Mouse (Mus musculus): ENCODE results near the gene Scgb2b24. TPM values are rescaled to one million over a fixed set of nuclear protein-coding genes. Genes with fewer than 3 reads are reported as not detected.

Gene Scgb2b24
- total RNA-seq (2021): not detected

- DNase-seq (ENCODE audit: low spot score in 2 of 2): no peak
- intact Hi-C loops (cut with DNase I): no loop called here
Measured at GRCm38 (mm10) chr7:33739212-33739611, at the start of gene Scgb2b24. Gene Scgb2b24 (minus strand): TSS chr7:33739312.

DNA sequence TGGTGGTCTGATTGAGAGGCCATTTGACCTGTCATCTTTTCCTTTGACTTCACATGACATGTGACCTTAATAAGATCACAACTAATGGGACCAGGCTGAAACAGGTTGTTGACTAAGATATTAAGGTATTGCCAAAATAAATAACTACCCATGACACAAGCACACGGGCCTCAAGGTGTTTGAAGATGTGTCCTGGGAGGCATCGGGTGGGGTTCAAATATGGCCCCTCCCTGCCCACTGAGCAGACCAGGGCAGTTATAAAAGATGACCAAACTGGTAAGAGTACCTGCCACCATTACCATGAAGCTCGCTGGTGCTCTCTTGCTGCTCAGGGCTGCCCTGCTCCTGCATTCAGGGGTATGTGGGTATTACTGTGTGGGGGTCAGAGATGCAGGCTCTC is 4.4 kb upstream of the Scgb2b24 start, which contains the start of gene Scgb1b24:
Gene Scgb1b24, plus strand, starts transcription at position 301 of the 400 bp plus-strand sequence.
- no peak for DNase-seq (ENCODE audit: low spot score in 2 of 2)
- intact Hi-C loops (cut with DNase I): no loop called here

GRCm38 (mm10) chr7:33689864-33690263 is 49.2 kb downstream of the Scgb2b24 start:
- DNase-seq (ENCODE audit: low spot score in 2 of 2): no peak
- intact Hi-C loops (cut with DNase I): no loop called here

Other genes starting within 250 kb of the Scgb2b24 start
- gene Scgb2b21, start 218.9 kb downstream of the Scgb2b24 start, total RNA-seq (2021): not detected
- gene Scgb1b24, start 4.5 kb upstream of the Scgb2b24 start, total RNA-seq (2021): not detected
- gene Scgb2b26, start 205.7 kb upstream of the Scgb2b24 start, total RNA-seq (2021): not detected